Mouse (Mus musculus) liver, embryonic 14.5 days (tissue): ENCODE results near the gene Plekha1. TPM values are rescaled to one million over a fixed set of nuclear protein-coding genes. Genes with fewer than 3 reads are reported as not detected.
A peak's percentile ranks its signal among the peaks of the same experiment; 100 is the strongest.

Experiments
- ATAC-seq: fragments of 200-750 bp; cut with Nextera tagmentation; 2 replicates; pipeline ENCODE4 v1.8.0; 2017; ENCODE audit warnings: moderate number of reproducible peaks, mild to moderate bottlenecking, moderate library complexity; ENCODE audit not compliant: insufficient read depth
- DNase-seq, 3 experiments: peaks; one replicate each; pipeline ENCODE4 v3.0.0-alpha.2; 2012 to 2013; ENCODE audit warnings: low read depth in 3 of 3, low spot score in 3 of 3
- H3K27ac ChIP-seq: fragments of 300-500 bp; sonication (generic); 2 replicates; pipeline ENCODE4 v1.5.1; 2014; ENCODE audit warnings: moderate library complexity, mild to moderate bottlenecking, control low read depth, inconsistent platforms
- H3K27me3 ChIP-seq: fragments of 300-500 bp; sonication (generic); 2 replicates; pipeline ENCODE4 v1.6.1; 2014; ENCODE audit warnings: mild to moderate bottlenecking, low read length, moderate library complexity; ENCODE audit not compliant: control insufficient read depth, insufficient read depth
- H3K36me3 ChIP-seq: fragments of 300-500 bp; sonication (generic); replicated peaks from 2 replicates; pipeline ENCODE4 v1.6.1; 2014; ENCODE audit warnings: low read depth; ENCODE audit not compliant: control insufficient read depth, insufficient read depth
- H3K4me1 ChIP-seq, 2 experiments: fragments of 200-500 bp in 1 of 2; fragments of 300-500 bp in 1 of 2; sonication (generic) in 1 of 2; replicated peaks; 2 replicates each; pipeline ENCODE4 v1.6.1; 2012 to 2014; ENCODE audit warnings: antibody characterized with exemption in 1 of 2, inconsistent platforms in 1 of 2, low read length in 1 of 2; ENCODE audit not compliant: control insufficient read depth in 2 of 2, insufficient read depth in 2 of 2
- H3K4me2 ChIP-seq: fragments of 300-500 bp; sonication (generic); 2 replicates; pipeline ENCODE4 v1.6.1; 2014; ENCODE audit warnings: low read depth, mild to moderate bottlenecking, control low read depth, moderate library complexity
- H3K4me3 ChIP-seq, 2 experiments: fragments of 200-500 bp in 1 of 2; fragments of 300-500 bp in 1 of 2; sonication (generic) in 1 of 2; 2 replicates each; pipeline ENCODE4 v1.5.1; 2012 to 2014; ENCODE audit warnings: low read depth in 2 of 2, low read length in 2 of 2, mild to moderate bottlenecking in 2 of 2, control low read depth in 1 of 2, inconsistent platforms in 1 of 2, moderate library complexity in 1 of 2; ENCODE audit not compliant: insufficient read depth in 1 of 2
- H3K9ac ChIP-seq: fragments of 300-500 bp; sonication (generic); replicated peaks from 2 replicates; pipeline ENCODE4 v1.6.1; 2014; ENCODE audit warnings: mild to moderate bottlenecking, control low read depth, moderate library complexity
- H3K9me3 ChIP-seq: fragments of 300-500 bp; sonication (generic); 2 replicates; pipeline ENCODE4 v1.6.1; 2016; ENCODE audit warnings: low read length, mixed read lengths; ENCODE audit not compliant: control insufficient read depth
- CTCF ChIP-seq: IDR thresholded peaks from 2 replicates; pipeline ENCODE4 v1.5.1; 2016; ENCODE audit warnings: antibody characterized with exemption, low read depth, control low read depth
- EP300 ChIP-seq: IDR thresholded peaks from 2 replicates; pipeline ENCODE4 v1.6.1; 2016; ENCODE audit warnings: antibody characterized with exemption, low read depth
- WGBS: fragments of 180-500 bp; shearing (Covaris S2); extraction: QIAGEN DNeasy Blood & Tissue Kit; methylation state at CpG from one replicate; pipeline ENCODE4 v1.1.7; 2014; ENCODE audit not compliant: insufficient replicate concordance; 5-methylcytosine and 5-hydroxymethylcytosine counted together
- polyA plus RNA-seq, 2 experiments: library from polyadenylated mRNA; depleted of rRNA in 1 of 2; stranded (reverse) in 1 of 2; unstranded in 1 of 2; fragments of >200 nt; fragmentation: Nextera tagmentation in 1 of 2; extraction: Ambion mirVana in 1 of 2; gene quantifications; 2 replicates each; pipeline versions ENCODE4 v1.2.1 to v1.2.3; 2012 to 2014

Plekha1 gene
- polyA plus RNA-seq, 2 experiments: 5.0 to 7.1 TPM

DNA sequence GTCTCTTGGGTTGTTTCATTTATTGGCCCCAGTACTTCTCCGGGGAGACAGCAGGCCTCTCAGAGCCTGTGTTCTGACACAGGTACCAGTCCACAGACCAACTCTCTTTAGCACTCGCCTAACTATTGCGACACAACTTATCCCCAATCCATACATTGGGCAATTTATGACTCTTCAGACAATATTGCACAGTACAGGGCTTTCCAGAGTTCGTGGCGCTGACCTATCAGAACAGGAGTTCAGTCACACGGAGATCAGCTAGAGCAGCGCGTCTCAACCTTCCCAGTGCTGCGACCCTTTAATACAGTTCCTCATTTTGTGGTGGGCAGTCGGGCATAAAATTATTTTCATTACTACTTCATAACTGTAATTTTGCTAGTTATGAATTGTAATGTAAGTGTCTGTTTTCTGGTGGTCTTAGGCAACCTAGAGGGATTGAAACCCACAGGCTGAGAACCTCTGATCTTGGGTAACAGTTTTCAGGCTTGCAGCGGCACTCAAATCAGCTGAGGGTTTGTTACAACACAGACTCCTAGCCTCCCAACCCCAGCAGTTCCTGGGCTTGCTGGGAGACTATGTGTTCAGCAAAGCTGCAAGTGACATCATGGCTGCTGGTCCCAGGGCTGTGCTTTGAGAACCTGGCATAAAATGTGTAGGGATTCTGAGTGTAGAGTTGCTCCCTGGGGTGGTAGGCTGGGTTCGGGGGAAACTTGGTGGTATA is 26.0 kb upstream of the Plekha1 start:
- H3K4me1 ChIP-seq: peaks cover 0 to 7% of the 10 kb centered on the region in 2 experiments; a peak in 1 of 4 replicates
- H3K9ac ChIP-seq: no peak overlapping the region
- no peak overlapping the region for H3K27ac ChIP-seq
- no peaks in the 10 kb centered on the region for H3K27me3 ChIP-seq
- 52% methylated on average over 12 of the region's 12 CpGs for WGBS
- DNase-seq (peak in 1 of 3 experiments; percentile 22), ATAC-seq (peak; percentile 42; the same call in 1 of the 2 replicates)
- H3K9me3 ChIP-seq: no peaks in the 10 kb centered on the region
- TF ChIP-seq EP300 (no peak), CTCF (no peak)
- H3K4me2 ChIP-seq: no peak overlapping the region
- no peaks in the 10 kb centered on the region for H3K36me3 ChIP-seq
- H3K4me3 ChIP-seq: no peak overlapping the region

DNA sequence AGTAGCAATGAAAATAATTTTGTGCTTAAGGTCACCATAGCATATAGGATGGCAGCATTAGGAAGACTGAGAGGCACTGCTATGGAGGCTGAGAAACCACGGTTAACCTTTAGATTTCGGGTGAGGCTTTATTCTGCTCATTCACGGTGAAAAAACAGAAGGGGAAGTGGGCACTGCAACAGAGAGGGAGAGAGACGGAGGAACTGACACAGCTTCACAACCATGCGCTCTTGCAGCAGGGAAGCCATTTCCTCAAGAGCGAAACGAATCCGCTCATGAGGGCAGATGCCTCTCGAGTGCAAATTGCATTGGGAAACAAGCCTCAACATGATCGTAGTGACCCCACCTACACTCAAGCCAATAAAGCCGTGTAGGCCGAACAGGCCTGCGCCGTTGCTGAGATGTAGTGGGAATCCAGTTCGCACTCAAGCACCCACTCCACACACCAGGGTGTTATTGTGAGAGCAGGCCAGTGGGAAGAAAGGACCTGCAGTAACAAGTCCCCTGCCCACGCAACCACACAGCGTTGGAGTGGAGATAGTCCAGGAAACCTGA is 18.3 kb upstream of the Plekha1 start:
- DNase-seq (no peak), ATAC-seq (no peak)
- 51% methylated on average over 17 of the region's 17 CpGs for WGBS
- H3K9ac ChIP-seq: no peak overlapping the region
- no peaks in the 10 kb centered on the region for H3K36me3 ChIP-seq
- no peak overlapping the region for H3K27ac ChIP-seq
- H3K27me3 ChIP-seq: no peaks in the 10 kb centered on the region
- no peak overlapping the region for H3K4me2 ChIP-seq
- no peaks in the 10 kb centered on the region for H3K9me3 ChIP-seq
- TF ChIP-seq CTCF (no peak), EP300 (no peak)
- H3K4me3 ChIP-seq: no peak overlapping the region
- 0 out of 4 replicates have a peak, but pooled peaks cover 0 to 3% of the 10 kb centered on the region in 2 experiments for H3K4me1 ChIP-seq

DNA sequence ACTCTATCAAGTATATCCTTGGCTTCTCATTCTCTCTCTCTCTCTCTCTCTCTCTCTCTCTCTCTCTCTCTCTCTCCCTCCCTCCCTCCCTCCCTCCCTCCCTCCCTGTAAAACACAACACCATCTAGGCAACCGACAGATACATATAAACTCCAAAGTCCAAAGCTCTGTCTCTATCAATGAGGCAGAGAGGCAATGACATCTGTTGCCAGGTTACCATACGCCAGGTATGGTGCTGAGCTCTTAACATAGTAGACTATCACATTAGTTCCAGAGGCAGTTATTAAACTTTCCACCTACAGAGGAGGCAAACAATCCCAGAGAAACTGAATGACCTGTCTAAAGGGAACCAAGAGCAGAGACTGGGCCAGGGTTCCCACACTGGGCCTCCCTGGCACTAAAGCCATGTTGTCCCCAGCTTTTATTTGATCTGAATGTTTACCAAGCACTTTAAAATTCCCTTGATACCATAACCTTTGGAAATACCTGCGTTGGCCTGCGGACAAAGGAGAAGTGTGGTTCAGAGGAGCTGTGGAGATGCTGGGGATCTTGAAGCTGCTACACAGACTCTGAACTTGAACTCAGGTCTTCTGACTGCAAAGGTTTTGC is 10.8 kb upstream of the Plekha1 start:
- Histone ChIP-seq H3K4me3 (no peak overlapping the region), H3K9me3 (no peaks in the 10 kb centered on the region), H3K36me3 (no peaks in the 10 kb centered on the region), H3K27ac (no peak overlapping the region), H3K4me1 (no peaks in the 10 kb centered on the region), H3K27me3 (no peaks in the 10 kb centered on the region), H3K4me2 (no peak overlapping the region), H3K9ac (no peak overlapping the region)
- 55% methylated on average over 4 of the region's 4 CpGs for WGBS
- ATAC-seq (no peak), DNase-seq (no peak)
- TF ChIP-seq EP300 (no peak), CTCF (no peak)

- Histone ChIP-seq H3K4me1 (no peaks in the 10 kb centered on the region), H3K36me3 (no peaks in the 10 kb centered on the region), H3K27me3 (no peaks in the 10 kb centered on the region), H3K4me3 (no peak overlapping the region), H3K27ac (no peak overlapping the region), H3K9me3 (no peaks in the 10 kb centered on the region), H3K4me2 (no peak overlapping the region), H3K9ac (no peak overlapping the region)
- no peak for TF ChIP-seq CTCF
- TF ChIP-seq EP300: no peak
- 32% methylated on average over 3 of the region's 3 CpGs for WGBS
- ATAC-seq: no peak
- no peak for DNase-seq
Measured at GRCm38 (mm10) chr7:130855681-130856080, 9.9 kb upstream of the Plekha1 start.

DNA sequence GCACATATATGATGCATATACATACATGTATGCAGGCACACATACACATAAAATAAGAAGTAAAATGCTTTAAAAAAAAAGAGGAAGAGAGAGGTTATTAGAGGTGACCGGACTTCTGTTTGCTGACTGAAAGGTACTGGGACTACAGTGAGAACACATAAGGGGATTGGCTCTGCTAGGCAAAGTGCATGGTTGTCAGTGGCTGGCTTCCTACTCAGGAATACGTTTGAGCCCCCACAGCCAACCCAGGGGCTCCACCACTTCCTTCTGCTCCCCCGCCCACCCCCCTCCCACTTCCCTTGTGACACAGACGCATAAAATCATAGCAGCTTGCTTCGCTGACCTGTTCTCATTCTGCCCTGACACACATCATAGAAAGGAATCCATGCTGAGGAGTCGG is 7.6 kb upstream of the Plekha1 start:
- Histone ChIP-seq H3K9me3 (no peaks in the 10 kb centered on the region), H3K27me3 (no peaks in the 10 kb centered on the region), H3K36me3 (no peaks in the 10 kb centered on the region), H3K4me1 (no peaks in the 10 kb centered on the region), H3K4me3 (no peak overlapping the region), H3K4me2 (no peak overlapping the region), H3K27ac (no peak overlapping the region), H3K9ac (no peak overlapping the region)
- DNase-seq: no peak
- TF ChIP-seq CTCF: no peak
- TF ChIP-seq EP300: no peak
- no peak for ATAC-seq
- WGBS: 23% methylated on average over 6 of the region's 6 CpGs
